Mouse (Mus musculus) megakaryocyte progenitor cell, adult 5-6 weeks (primary cell): ENCODE results near the gene Itsn1. TPM values are rescaled to one million over a fixed set of nuclear protein-coding genes. Genes with fewer than 3 reads are reported as not detected.

Experiments used
- ATAC-seq: replicated peaks from 2 replicates; pipeline ENCODE4 v1.8.0; 2016; ENCODE audit warnings: mild to moderate bottlenecking, moderate TSS enrichment, inconsistent platforms; ENCODE audit not compliant: poor library complexity
- total RNA-seq, 2 experiments: library from RNA; stranded (forward) in 1 of 2; stranded (reverse) in 1 of 2; fragments of 157-497, 149-512 nt in 1 of 2; fragments of 200-1000 nt in 1 of 2; gene quantifications; 2 replicates each; pipeline versions ENCODE4 v1.2.3 to v1.2.4; 2015 to 2017

The Itsn1 gene
- total RNA-seq (2015) (4.1 TPM in 2 replicates), total RNA-seq (2017) (6.0 and 7.9 TPM in 2 replicates)

DNA sequence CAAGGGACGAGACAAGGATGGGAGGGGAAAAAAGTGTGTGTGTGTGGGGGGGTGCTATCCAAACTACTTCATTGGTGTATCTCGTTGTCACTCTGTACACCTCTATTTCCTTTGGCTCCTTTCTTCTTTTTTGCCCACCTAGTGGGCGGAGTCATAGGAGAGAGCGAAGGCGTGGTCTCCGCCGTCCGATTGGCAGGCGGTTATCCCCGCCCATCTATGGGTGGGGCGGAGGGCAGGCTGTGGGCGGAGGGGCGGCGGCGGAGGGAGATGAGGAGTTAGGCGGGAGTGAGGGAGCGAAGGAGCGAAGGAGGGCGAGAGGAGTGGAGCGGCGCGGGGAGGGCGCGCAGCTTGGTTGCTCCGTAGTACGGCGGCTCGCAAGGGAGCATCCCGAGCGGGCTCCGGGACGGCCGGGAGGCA, at the start of gene Itsn1:
Itsn1 (plus strand) TSS at position 216 of the 417 bp plus-strand sequence.
- peak; percentile 73 for ATAC-seq

DNA sequence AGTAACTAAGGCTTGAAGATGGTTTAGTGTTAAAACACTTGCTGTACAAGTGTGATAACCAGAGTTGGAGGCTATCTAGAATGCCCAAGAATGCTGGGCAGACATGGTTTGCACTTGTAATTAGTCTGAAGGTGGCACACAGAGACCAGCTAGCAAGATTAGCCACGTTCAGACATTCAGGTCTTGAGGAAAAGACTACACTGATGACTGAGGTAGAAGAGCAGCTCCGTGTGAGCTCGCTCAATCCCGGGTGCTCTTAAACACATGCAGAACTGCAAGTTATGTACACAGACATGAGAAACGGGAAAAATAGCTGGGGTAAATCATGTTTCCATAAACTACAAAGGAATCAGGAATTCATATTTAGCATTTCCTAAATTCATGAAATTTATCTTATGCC, 48.4 kb upstream of the Itsn1 start:
- ATAC-seq, result 0 out of 2 replicates have a peak, but pooled peaks have one; percentile 23

DNA sequence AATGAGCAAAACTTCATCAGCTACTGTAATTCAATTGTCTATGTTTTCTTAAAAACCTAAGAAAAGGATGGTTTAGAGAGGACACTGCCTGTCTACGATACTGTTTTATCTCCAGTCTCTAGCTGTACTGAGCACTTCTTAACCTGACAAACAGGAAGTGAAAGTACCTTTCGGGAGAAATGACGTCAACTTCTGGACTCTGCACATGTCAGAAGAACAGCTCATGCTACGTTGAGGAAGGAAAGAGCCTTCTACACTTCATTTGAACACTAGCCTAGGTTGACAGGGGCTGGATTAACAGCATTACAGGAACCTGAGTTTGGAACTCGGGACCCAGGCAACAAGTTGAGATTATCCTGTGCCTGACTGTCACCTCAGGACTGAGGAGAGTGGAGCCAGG, 43.6 kb upstream of the Itsn1 start:
- ATAC-seq, result peak; percentile 52

DNA sequence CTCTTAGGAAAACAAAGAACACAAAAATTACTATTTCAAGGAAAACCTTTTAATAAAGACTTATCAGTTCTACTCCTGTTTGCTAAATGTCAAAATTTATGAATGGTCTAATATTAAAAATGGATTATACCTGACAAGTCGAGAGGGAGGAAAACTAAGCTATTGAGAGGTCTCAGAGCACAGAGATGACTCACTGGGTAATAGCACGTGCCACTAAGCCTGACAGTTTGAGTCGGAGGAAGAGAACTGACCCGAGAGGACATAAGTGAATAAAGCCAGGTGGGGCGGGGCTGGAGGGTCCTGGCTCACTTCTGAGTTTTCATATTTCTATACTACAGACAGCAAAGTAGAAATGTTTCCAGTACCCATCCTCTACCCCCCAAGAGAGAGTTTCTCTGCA, 42.7 kb upstream of the Itsn1 start:
- no peak for ATAC-seq

- no peak for ATAC-seq
Observed at GRCm38 (mm10) chr16:91688023-91688618, 41.0 kb upstream of the Itsn1 start.

DNA sequence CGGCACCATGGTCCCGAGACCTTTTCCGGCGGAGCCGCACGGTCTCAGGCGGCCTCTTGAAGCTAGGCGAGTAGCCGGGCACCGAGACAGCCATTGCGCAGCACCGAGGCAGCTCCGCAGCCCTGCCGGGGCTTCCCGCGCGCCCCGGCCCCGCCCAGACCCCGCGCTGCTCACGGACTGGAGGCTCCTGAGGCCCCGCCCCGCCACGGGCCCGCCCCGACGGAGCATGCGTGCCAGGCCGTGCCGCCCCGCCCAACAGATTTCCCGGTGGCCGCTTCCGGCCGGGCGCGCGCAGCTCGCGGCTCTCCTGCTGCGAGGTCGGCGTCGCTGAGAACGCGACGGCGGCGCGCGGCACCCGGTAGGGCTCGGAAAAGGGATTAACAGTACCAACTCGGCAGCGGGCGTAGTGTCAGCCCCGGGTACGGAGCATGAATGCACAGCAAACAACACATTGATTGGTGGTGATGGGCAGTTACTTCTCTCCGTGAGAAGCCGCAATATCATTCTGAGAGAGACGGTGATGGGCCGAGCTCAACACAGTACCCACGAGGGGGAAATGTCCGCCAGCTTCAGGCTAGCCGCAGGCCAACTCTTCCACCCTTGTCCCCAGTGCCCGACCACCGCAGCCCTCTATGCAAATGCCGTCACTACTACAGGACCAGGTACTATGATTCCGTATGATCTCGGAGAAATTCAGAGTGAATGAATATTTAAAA, 40.3 kb upstream of the Itsn1 start, which contains the start of gene Donson:
Donson (minus strand) TSS at position 152 of the 716 bp plus-strand sequence.
- ATAC-seq, result peak; percentile 83

DNA sequence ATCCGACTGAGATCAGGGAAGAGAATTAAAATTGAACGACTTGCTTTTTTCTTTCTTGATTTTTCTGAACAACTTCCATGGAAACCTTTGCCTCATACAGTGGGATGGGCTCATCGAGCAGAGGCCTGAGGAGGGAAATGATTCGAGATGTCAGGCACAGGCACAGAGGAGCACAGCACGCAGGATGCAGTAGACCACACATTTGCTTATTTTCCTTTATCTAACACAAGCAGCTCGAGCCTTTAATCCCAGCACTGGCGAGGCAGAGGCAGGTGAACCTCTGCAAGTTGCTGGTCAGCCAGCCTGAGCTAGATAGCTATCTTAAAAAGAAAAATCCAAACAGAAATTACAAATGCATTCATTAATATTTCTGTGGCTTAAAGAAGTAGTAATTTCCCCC, 39.3 kb upstream of the Itsn1 start:
- ATAC-seq, result peak; percentile 29

GRCm38 (mm10) chr16:91694455-91695084, 34.5 kb upstream of the Itsn1 start:
- ATAC-seq, result peak; percentile 94

GRCm38 (mm10) chr16:91695108-91695755, 33.8 kb upstream of the Itsn1 start:
- ATAC-seq, result no peak

DNA sequence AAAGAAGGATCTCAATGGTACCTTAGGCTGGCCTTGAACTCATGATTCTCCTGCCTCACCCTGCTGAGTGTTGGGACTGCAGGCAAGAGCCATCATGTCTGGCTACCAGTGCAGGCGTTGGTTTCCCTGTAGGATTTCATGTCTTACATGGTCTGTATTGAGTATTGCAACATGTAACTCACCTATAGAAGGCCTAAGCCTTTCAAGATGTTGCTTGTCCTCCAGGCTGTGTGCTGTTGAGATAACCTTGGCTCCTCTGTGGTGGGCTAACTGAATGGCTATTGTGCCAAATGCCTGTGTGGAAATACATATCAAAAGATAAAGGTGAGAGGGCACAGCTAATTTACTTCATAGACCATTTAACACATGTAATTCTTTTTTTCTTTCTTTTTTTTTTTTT, 30.1 kb upstream of the Itsn1 start:
- ATAC-seq, result peak; percentile 56

- no peak for ATAC-seq
Observed at GRCm38 (mm10) chr16:91701908-91702307, 27.2 kb upstream of the Itsn1 start.

DNA sequence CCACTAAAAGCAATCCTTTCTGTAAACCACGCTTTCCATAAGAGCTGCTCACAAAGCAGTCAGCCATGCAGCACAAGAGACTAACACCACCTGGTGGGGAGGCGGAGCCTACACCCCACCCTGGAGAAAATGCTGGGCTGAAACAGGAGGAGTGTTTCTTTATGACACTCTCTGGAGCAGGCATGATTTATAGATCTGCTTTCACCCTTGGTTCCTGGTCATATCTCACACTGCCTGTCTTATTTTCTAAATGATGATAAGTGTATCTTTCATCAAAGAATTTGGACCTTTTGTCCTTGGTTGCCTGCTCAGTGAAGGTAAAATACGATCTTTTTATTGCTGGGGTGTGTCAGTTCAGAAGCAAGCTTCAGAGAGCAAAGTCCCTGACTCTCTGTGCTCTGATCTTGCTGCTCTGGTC, 26.3 kb upstream of the Itsn1 start:
- peak; percentile 53 for ATAC-seq

DNA sequence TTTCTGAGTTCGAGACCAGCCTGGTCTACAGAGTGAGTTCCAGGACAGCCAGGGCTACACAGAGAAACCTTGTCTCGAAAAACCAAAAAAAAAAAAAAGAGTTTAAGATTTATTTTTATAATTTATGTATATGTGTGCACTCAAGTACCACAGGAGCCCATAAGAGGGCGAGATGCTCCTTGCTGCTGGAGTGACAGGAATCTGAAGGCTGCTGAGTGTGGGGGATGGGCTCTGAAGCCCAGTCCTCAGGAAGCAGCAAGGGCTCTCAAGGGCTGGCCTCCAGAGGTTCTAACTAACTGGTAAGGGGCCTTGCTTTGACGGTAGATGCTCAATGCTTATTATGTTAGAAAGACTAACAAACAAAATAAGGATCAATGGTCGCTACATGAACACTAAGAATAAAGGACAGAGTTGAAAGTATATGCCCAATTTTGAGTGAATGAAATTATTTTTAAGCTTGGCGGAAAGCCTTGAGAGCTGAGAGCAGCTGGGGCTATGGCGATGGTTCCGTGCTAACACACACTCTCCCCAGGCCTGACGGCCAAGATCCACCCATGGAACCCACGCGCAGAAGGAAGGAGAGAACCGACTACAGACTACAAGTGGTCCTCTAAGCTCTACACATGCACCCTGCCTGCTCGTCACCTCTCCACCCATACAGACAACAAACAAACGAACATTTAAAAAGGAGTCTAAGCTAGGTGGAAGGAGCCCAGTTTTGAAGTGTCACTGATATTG, 24.3 kb upstream of the Itsn1 start:
- no peak for ATAC-seq

DNA sequence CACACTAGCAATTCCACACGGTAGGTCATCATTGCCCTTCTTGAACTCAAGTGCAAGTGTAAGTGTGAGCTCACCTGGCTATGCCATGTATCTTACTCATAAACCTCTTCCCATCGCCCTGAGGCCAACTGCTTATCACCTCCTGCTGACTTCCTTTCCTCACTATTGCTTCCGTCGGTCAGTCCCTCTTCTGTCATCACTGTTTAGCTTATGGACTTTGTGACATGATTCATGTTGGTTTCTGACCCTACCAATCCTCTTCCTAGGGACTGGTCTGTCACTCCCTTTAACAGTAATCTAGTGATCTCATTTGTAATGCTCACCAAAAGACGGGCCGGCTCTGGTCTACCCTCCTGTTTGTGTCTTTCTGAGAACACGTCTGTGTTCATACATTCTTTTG, 18.8 kb upstream of the Itsn1 start:
- no peak for ATAC-seq

DNA sequence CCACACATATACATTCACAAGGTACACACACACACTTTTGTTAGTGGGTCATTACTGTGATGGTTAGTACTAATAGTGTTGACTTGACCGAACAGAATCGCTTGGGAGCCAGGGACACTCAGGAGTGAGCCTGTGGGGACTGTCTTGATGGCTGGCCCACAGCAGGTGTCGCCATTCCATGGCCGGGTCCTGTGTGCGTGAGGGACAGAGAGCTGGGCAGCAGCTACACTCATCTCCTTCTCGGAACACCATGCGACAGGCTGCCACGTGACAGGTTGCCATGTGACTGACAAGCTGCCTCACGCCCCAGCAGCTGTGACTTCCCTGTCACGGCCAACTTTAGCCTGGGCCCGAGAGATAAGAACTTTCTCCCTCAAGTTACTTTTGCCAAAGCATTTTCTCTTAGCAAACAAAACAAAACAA, 12.1 kb upstream of the Itsn1 start:
- peak; percentile 98 for ATAC-seq

- ATAC-seq, result peak; percentile 59
Observed at GRCm38 (mm10) chr16:91717399-91717798, 11.7 kb upstream of the Itsn1 start.

DNA sequence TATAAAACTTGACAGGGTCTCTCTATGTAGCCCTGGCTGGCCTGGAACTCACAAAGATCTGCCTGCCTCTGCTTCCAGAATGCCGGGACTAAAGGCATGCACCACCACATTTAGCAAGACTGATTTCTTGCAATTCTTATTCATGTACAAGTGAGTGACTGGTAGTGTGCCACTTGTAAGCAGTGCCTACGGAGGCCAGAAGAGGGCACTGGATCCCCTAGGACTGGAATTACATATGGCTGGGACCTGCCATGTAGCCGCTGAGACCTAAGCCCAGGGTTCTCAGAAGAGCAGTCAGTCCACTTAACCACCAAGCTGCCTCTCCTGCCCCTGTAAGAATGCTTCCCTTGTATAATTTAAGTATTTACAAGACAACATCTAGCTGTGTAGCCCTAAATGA, 4.8 kb upstream of the Itsn1 start:
- ATAC-seq, result peak; percentile 27

- ATAC-seq, result peak; percentile 21
Observed at GRCm38 (mm10) chr16:91727433-91727832, 1.6 kb upstream of the Itsn1 start.

DNA sequence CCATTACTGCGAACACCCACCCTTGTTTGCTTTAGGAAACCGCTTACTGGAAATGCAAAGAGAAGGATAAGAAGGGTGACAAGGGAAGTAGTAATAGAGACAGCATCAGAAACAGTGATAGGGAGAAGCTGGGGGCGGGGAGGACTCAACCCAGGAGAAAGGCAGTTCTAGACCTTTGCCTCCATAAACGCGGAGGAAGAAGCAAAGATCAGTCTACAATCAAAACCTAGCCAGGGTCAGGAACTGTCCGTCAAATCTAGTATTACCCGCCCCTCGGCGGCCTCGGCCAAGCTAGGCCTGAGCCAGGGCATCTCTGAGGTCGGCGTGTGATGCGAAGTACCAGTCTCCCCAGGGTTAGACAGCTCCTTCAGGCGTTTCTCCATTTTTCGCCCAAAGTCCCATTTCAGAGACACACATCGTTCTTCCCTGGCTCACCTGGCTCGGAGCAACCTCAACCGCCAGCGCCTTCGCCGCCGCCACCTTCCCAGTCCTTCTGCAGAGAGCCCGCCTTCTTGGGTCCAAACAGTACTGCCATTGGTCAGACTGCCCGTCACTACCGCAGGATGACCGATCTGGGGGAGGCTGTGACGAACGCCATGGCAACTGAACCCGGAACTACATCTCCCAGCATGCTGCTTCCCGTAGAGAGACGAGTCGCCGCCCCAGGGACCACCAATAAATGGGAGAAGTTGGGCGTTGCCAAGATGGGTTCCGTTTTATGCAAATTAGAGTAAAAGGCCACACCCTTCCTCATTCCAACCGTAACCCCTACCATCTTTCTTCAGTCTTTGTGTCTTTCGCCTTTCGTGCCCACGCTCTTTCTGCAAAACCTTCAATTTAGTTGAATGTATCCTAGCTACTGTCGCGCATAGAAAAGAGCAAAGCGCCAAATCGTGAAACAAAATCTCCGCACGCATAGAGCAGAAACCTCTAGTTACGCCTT, 687 bp upstream of the Itsn1 start, which contains the start of gene Cryzl1:
Cryzl1 (minus strand) TSS at position 853 of the 943 bp plus-strand sequence.
- ATAC-seq, result peak; percentile 81
